Mouse (Mus musculus) adrenal gland, adult 2 months (tissue): ENCODE data around the gene Nup214. TPM values are rescaled to one million over a fixed set of nuclear protein-coding genes. Genes with fewer than 3 reads are reported as not detected.
A peak's percentile ranks its signal among the peaks of the same experiment; 100 is the strongest.

ENCODE experiments used
- DNase-seq: peaks from one replicate; pipeline ENCODE4 v3.0.0; 2021
- polyA plus RNA-seq: library from polyadenylated mRNA; depleted of rRNA; stranded (reverse); fragments of >200 nt; gene quantifications from 2 replicates; pipeline ENCODE4 v1.2.3, GENCODE M21; 2012
- total RNA-seq, 2 experiments: library from RNA; stranded (reverse); gene quantifications; 2 replicates each; pipeline ENCODE4 v1.2.3; 2021

Gene Nup214
- total and polyA plus RNA-seq, 3 experiments: 42.9 to 68.6 (median 52.5) TPM

- DNase-seq: no peak
Observed at GRCm38 (mm10) chr2:31964191-31964590, 10.0 kb upstream of the Nup214 start.

GRCm38 (mm10) chr2:31965110-31965509 lies 9.1 kb upstream of the Nup214 start:
- DNase-seq: peak; percentile 44

DNA sequence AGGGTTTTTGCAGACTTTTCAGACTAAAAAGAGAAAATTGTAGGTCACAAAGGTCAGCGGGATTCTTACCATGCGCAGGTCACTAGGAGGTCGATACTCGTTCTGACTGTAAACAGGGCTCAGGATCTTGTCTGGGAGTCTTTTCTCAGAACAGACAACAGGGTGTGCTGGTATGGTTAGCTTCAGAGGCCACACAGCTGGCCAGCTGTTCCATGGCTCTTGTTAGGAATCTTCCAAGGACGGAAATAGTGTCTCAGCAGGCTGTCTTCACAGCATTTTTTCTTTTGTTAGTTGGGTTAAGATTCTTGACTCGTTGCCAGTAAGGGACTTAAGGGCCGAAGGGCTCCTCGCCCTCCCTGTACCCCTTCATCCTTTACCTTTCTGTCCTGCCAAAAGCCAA lies 7.4 kb upstream of the Nup214 start:
- no peak for DNase-seq

DNA sequence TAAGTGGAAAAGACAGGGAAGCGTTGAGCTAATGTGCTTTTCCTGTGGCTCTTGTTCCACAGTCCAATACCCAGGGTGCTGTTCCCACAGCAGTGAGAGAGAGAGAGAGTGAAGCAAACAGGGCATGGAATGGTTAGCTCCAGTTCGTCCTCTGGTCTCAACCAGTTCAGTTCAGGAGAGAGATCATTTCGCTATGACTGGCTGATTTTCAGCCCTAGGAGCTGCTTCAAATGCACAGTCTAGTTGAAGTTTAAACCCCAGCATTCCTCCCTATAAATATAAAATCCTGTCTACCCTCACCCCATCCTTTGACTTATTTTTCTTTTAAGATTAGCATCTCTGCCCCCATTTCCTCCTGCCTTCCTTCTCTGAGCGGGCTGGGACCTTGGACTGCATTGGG lies 1.6 kb upstream of the Nup214 start:
- no peak for DNase-seq

- no peak for DNase-seq
Observed at GRCm38 (mm10) chr2:31974809-31975371, 654 bp downstream of the Nup214 start.

DNA sequence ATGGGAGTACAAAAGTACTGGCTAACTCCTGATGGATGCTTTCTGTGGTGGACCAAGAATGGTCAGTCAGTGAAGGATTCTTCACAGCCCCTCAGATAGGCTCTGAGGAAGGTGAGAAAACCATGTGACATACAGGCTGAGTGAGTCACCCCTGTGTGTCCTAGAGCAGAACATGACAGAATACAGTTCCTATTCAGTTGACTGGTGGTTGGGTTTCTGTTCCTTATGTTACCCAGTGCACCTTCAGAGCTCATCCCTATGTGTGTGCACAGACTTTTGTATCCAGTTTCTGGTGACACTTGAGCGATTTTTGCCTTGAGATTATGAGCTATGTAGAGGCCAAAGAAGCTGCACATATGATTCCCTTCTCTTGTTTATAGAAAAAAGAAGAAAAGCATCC lies 13.5 kb downstream of the Nup214 start:
- no peak for DNase-seq

- no peak for DNase-seq
Observed at GRCm38 (mm10) chr2:31990961-31991360, 16.7 kb downstream of the Nup214 start.

DNA sequence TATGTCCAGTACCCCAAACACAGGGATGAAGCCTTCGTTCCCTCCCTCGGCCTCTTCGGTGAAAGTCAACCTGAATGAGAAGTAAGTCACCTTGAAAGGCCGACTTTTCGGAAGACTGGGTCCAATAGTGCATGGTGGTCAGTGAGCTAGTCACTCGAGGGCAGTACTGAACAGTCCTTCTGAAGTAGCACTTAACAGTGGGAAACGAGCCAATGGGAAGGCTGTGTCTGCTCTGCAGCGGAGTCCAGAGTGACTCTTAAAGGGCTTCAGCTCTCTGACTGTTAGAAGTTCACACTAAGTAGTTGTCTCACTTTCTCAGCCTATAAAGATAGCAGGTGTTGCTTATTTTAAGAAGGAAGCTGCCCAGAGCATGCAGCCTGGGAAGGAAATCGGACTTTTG lies 20.7 kb downstream of the Nup214 start:
- no peak for DNase-seq

DNA sequence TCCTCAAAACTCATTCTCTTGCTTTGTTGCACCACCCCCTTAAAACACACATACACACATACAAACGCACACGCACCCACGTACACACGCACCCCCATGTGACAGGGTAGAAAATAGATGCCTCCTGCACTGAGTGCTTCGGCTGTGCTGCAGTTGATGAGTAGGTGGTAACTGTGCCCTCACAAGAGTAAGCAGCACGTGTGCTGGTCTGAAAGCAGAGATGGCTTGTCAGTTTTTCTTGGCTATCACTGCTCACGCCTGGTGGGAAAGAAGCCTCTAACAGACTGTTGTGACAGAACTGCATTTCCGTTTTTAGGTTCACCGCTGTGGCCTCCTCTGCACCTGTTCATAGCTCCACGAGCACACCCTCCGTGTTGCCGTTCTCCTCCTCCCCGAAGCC lies 21.8 kb downstream of the Nup214 start:
- no peak for DNase-seq

DNA sequence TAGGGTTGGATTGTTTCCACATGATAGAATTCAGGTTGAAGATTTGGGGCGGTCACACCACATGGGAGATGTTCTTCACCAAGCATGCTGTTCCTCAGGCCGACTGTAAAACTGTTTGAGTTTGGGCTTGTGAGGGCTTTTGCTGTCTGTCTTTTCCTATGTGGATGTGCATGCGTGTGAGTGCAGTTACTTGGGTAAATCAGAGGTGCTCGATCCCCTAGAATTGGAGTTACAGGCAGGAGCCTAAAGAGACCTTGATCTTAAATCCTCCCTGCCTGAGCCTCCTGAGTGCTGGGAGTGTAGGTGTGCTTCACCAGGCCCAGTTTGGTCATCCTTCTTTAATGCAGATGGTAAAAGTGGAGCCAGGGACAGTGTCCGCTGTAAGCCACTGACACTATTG lies 23.3 kb downstream of the Nup214 start:
- no peak for DNase-seq

DNA sequence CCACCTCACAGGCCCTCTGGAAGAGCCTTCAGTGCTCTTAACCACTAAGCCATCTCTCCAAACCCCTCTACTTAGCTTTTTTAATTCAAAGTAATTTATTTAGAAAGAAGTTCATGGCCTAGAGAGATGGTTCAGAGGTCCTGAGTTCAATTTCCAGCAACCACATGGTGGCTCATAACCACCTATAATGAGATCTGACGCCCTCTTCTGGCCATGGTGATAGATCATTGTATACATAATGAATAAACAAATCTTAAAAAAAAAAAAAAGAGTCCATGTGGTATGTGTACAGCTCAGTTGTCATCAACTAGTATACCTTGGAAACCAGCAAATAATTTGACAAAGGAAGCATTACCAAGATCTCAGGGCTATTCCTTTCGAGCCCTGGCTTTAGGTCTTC lies 24.2 kb downstream of the Nup214 start:
- DNase-seq: no peak

GRCm38 (mm10) chr2:32008311-32008710 lies 34.1 kb downstream of the Nup214 start:
- DNase-seq: no peak

GRCm38 (mm10) chr2:32008716-32009115 lies 34.5 kb downstream of the Nup214 start:
- no peak for DNase-seq

- DNase-seq: no peak
Observed at GRCm38 (mm10) chr2:32019704-32020103, 45.5 kb downstream of the Nup214 start.

DNA sequence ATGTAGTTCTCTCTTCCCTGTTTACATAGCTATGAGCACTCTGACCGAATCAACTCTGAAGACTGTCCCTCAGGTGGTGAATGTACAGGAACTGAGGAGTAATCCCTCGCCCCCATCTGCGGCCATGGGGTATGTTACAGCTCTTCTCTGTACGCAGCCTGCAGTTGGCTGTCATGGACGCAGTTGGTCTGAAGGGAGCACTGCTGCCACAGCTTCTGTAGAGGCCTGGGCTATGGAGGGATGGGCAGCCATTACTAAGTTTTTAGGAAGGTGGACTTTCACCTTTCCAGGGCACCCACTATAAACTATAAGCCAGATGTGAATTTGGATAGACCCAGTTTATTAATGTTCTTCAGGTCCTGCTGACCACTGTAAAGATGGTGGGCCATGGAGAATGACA lies 46.0 kb downstream of the Nup214 start:
- no peak for DNase-seq

GRCm38 (mm10) chr2:32024372-32024771 lies 50.1 kb downstream of the Nup214 start:
- DNase-seq: no peak

- DNase-seq: no peak
Observed at GRCm38 (mm10) chr2:32029636-32030035, 55.4 kb downstream of the Nup214 start.

DNA sequence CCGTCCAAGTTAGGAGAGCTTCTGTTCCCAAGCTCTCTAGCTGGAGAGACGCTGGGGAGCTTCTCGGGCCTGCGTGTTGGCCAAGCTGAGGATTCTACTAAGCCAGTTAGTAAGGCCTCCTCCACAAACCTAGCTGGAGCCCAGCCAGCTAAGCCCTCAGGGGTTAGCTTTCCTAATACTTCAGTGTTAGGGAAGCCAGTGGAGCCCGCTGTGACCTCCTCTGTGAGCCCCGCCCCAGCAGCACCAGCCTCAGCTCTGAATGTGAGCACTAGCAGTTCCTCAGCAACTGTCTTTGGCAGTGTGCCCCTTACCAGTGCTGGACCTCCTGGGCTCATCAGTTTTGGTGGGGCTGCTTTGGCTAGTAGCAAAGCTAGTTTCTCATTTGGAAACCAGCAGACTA lies 59.2 kb downstream of the Nup214 start:
- DNase-seq: peak; percentile 62

- DNase-seq: no peak
Observed at GRCm38 (mm10) chr2:32034206-32034605, 60.0 kb downstream of the Nup214 start.

- no peak for DNase-seq
Observed at GRCm38 (mm10) chr2:32037279-32037858, 63.1 kb downstream of the Nup214 start.

DNA sequence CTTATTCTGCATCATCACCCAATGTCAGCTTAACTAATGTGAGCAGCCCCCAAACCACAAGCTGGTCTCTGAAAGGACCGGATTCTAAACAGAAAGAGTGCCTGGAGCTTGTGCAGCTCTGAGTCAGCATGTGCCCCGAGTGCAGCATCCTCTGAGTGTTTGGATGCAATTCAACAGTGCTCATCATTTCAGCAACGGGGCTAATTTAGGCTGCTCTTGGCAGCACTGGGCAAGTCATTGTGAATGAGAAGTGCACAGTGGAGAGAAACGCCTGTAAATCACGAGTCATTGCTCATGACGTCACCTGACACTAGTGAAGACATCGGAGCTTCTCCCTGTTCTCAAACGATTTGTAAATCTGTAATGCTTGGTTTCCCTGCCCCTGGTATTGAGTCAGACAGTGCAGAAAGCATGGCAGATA lies 64.4 kb downstream of the Nup214 start:
- DNase-seq: peak; percentile 48

DNA sequence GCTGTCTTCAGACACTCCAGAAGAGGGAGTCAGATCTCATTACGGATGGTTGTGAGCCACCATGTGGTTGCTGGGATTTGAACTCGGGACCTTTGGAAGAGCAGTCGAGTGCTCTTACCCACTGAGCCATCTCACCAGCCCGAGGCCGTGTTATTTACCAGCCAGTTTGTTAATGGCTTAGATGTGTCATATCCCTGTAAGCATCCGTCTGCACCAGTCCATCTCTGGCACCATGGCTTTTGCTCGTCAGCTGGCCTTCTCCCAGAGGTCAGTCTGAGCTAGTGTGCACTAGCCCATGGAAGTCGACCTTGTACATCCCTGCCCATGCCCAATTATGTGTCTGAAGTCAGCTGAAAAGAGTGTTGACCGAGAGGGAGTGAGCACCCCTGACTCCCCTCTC lies 66.4 kb downstream of the Nup214 start:
- peak; percentile 52 for DNase-seq

- no peak for DNase-seq
Observed at GRCm38 (mm10) chr2:32041087-32041486, 66.9 kb downstream of the Nup214 start.

- DNase-seq: peak; percentile 39
Observed at GRCm38 (mm10) chr2:32043836-32044235, 69.6 kb downstream of the Nup214 start.
